Mouse (Mus musculus) forebrain, embryonic 14.5 days (tissue): Measurements from ENCODE around the gene Gm9903. TPM values are rescaled to one million over a fixed set of nuclear protein-coding genes. Genes with fewer than 3 reads are reported as not detected.
A peak's percentile ranks its signal among the peaks of the same experiment; 100 is the strongest.

ENCODE experiments used
- ATAC-seq: fragments of 200-750 bp; cut with Nextera tagmentation; 2 replicates; pipeline ENCODE4 v1.8.0; 2017; ENCODE audit warnings: mild to moderate bottlenecking, moderate library complexity
- DNase-seq: peaks from one replicate; pipeline ENCODE4 v3.0.0-alpha.2; 2015; ENCODE audit warnings: low spot score
- H3K27ac ChIP-seq: fragments of 300-500 bp; sonication (generic); 2 replicates; pipeline ENCODE4 v1.5.1; 2014; ENCODE audit warnings: low read depth, mild to moderate bottlenecking, control low read depth, low read length, moderate library complexity
- H3K27me3 ChIP-seq: fragments of 300-500 bp; sonication (generic); replicated peaks from 2 replicates; pipeline ENCODE4 v1.6.1; 2014; ENCODE audit warnings: low read length, control low read depth, mixed read lengths; ENCODE audit not compliant: control insufficient read depth, insufficient read depth
- H3K36me3 ChIP-seq: fragments of 300-500 bp; sonication (generic); 2 replicates; pipeline ENCODE4 v1.6.1; 2014; ENCODE audit warnings: low read length, control low read depth; ENCODE audit not compliant: control insufficient read depth, insufficient read depth
- H3K4me1 ChIP-seq: fragments of 300-500 bp; sonication (generic); 2 replicates; pipeline ENCODE4 v1.6.1; 2014; ENCODE audit warnings: antibody characterized with exemption, low read length, control low read depth; ENCODE audit not compliant: control insufficient read depth, insufficient read depth
- H3K4me2 ChIP-seq: fragments of 300-500 bp; sonication (generic); 2 replicates; pipeline ENCODE4 v1.6.1; 2014; ENCODE audit warnings: mild to moderate bottlenecking, control low read depth, low read length
- H3K4me3 ChIP-seq: fragments of 300-500 bp; sonication (generic); 2 replicates; pipeline ENCODE4 v1.5.1; 2014; ENCODE audit warnings: low read depth, low read length, control low read depth
- H3K9ac ChIP-seq: fragments of 300-500 bp; sonication (generic); 2 replicates; pipeline ENCODE4 v1.6.1; 2014; ENCODE audit warnings: mild to moderate bottlenecking, low read length, control low read depth, moderate library complexity
- H3K9me3 ChIP-seq: fragments of 300-500 bp; sonication (generic); replicated peaks from 2 replicates; pipeline ENCODE4 v1.6.1; 2016; ENCODE audit warnings: low read length, control low read depth, mixed read lengths; ENCODE audit not compliant: control insufficient read depth
- WGBS: fragments of 180-500 bp; shearing (Covaris S2); extraction: QIAGEN DNeasy Blood & Tissue Kit; methylation state at CpG from one replicate; pipeline ENCODE4 v1.1.7; 2014; 5-methylcytosine and 5-hydroxymethylcytosine counted together
- polyA plus RNA-seq: library from polyadenylated mRNA; unstranded; fragments of >200 nt; fragmentation: Nextera tagmentation; extraction: Ambion mirVana; gene quantifications from 2 replicates; pipeline ENCODE4 v1.2.1, GENCODE M21; 2014

The Gm9903 gene
- polyA plus RNA-seq, 1 experiment from 2014 or later: 0.48 TPM

- H3K27me3 ChIP-seq: no peaks in the 10 kb centered on the region
- H3K9ac ChIP-seq: no peak overlapping the region
- no peak overlapping the region for H3K4me2 ChIP-seq
- peaks cover 56% of the 10 kb centered on the region for H3K36me3 ChIP-seq
- WGBS: 90% methylated on average over 1 of the region's 1 CpGs
- H3K9me3 ChIP-seq: no peaks in the 10 kb centered on the region
- H3K27ac ChIP-seq: no peak overlapping the region
- H3K4me3 ChIP-seq: no peak overlapping the region
- DNase-seq (no peak), ATAC-seq (no peak)
- H3K4me1 ChIP-seq: no peaks in the 10 kb centered on the region
Measured at GRCm38 (mm10) chr5:33609226-33609625, 20.5 kb upstream of the Gm9903 start.

DNA sequence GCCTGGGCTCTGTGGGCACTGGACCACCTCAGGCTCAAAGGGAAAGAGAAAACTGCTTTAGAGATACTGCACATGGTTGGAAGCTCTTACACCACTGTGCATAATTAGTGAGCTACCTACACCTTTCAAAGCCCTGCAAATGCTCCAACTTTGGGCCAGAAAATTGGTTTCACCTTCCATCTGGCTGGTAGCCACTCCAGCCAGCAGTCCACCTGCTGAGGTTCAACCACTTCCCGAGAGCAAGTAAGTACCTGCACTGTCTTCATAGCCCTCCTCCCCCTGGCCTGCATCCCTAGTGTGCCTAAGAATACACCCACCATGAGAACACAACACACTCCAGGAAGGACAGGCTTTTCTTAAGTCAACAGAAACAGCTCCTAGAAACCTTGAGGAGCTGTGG, 17.9 kb upstream of the Gm9903 start:
- no peak overlapping the region for H3K9ac ChIP-seq
- DNase-seq (no peak), ATAC-seq (no peak)
- H3K4me2 ChIP-seq: no peak overlapping the region
- H3K27ac ChIP-seq: no peak overlapping the region
- no peaks in the 10 kb centered on the region for H3K4me1 ChIP-seq
- H3K4me3 ChIP-seq: no peak overlapping the region
- H3K36me3 ChIP-seq: peaks cover 46% of the 10 kb centered on the region
- no peaks in the 10 kb centered on the region for H3K27me3 ChIP-seq
- H3K9me3 ChIP-seq: no peaks in the 10 kb centered on the region
- WGBS: 91% methylated on average over 1 of the region's 1 CpGs

DNA sequence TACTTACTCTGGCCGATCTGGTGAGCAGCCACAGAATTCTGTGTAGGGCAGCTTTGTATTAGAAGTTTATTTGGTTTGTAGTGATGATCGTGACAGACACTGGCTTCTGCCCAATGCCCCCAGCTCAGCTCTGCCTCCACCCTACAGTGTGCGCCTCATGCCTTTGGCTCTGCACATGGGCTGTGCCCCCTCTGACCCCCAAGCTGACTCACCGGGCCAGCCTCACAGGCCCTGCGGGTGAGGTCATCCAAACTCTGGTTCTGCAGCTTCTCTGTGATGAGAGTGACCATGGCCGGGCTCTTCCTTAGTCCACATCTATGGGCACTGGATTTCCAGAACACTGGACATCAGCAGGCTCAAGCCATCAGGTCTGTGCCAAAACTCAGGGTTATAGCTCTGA, 15.3 kb upstream of the Gm9903 start:
- Histone ChIP-seq H3K4me1 (no peaks in the 10 kb centered on the region), H3K27me3 (no peaks in the 10 kb centered on the region), H3K36me3 (peaks cover 29% of the 10 kb centered on the region), H3K27ac (no peak overlapping the region), H3K4me3 (no peak overlapping the region), H3K4me2 (no peak overlapping the region), H3K9me3 (no peaks in the 10 kb centered on the region), H3K9ac (no peak overlapping the region)
- ATAC-seq (no peak), DNase-seq (no peak)
- WGBS: 95% methylated on average over 6 of the region's 6 CpGs

DNA sequence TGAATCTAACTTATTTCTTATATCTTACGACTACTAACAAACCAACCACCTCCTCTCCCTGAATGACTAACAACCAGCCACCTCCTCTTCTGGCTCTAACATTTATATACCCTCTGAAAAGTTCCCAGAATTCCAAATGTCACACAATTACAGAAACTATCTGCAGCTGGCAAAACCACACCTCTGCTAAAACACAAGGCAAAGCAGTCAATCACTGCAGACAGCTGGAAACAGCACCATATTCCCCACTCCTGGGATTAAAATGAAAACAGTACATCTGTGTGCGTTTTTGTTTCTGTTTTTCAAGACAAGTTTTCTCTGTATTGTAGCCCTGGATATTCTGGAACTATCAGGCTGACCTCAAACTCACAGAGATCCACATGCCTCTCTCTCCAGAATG, 7.1 kb upstream of the Gm9903 start:
- Histone ChIP-seq H3K4me3 (no peak overlapping the region), H3K27me3 (no peaks in the 10 kb centered on the region), H3K4me1 (no peaks in the 10 kb centered on the region; the same call in 1 of the 2 replicates), H3K9ac (no peak overlapping the region), H3K27ac (no peak overlapping the region), H3K36me3 (no peaks in the 10 kb centered on the region), H3K9me3 (no peaks in the 10 kb centered on the region), H3K4me2 (no peak overlapping the region)
- ATAC-seq (no peak), DNase-seq (no peak)
- 92% methylated on average over 2 of the region's 2 CpGs for WGBS

DNA sequence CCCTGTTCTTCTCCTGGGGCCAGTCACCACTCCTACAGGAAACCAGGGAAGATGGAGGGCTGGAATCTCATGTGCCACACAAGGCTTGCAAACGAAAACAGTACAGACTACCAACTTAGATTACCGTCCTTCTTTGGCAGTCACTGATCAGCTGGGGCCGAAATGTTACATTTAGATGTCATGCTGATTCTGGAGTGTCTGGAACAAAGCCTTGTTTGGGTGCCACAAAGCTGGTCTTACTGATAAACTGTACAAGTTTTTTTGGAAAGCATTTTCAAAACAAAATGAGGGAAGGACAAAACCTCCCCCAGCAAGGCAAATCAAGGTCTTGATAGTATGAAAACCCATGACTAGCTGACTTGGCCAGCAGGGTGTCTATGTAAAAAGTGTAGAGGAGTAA, 6.0 kb upstream of the Gm9903 start:
- no peaks in the 10 kb centered on the region for H3K27me3 ChIP-seq
- no peak for ATAC-seq
- H3K36me3 ChIP-seq: no peaks in the 10 kb centered on the region
- no peaks in the 10 kb centered on the region for H3K9me3 ChIP-seq
- no peak overlapping the region for H3K4me3 ChIP-seq
- WGBS: 83% methylated on average over 3 of the region's 3 CpGs
- H3K27ac ChIP-seq: no peak overlapping the region
- no peak overlapping the region for H3K9ac ChIP-seq
- no peak overlapping the region for H3K4me2 ChIP-seq
- DNase-seq: no peak
- peaks cover 11% of the 10 kb centered on the region for H3K4me1 ChIP-seq

- Histone ChIP-seq H3K9me3 (no peaks in the 10 kb centered on the region), H3K27me3 (no peaks in the 10 kb centered on the region), H3K36me3 (no peaks in the 10 kb centered on the region), H3K4me2 (peak overlapping the region; percentile 91), H3K4me1 (peaks cover 15% of the 10 kb centered on the region), H3K27ac (no peak overlapping the region), H3K9ac (no peak overlapping the region), H3K4me3 (peak overlapping the region; percentile 71; the same call in 1 of the 2 replicates)
- ATAC-seq (no peak), DNase-seq (no peak)
- 46% methylated on average over 4 of the region's 4 CpGs for WGBS
Measured at GRCm38 (mm10) chr5:33627968-33628367, 1.8 kb upstream of the Gm9903 start.

- no peaks in the 10 kb centered on the region for H3K27me3 ChIP-seq
- WGBS: under 1% methylated on average over 24 of the region's 24 CpGs
- peak overlapping the region; percentile 91 for H3K4me2 ChIP-seq
- H3K27ac ChIP-seq: peak overlapping the region; percentile 79
- H3K9me3 ChIP-seq: no peaks in the 10 kb centered on the region
- ATAC-seq: no peak
- peak overlapping the region; percentile 68 for H3K9ac ChIP-seq
- H3K36me3 ChIP-seq: no peaks in the 10 kb centered on the region
- DNase-seq: peak; percentile 62
- peaks cover 15% of the 10 kb centered on the region for H3K4me1 ChIP-seq
- peak overlapping the region; percentile 71 for H3K4me3 ChIP-seq
Measured at GRCm38 (mm10) chr5:33628820-33629300, 865 bp upstream of the Gm9903 start.

DNA sequence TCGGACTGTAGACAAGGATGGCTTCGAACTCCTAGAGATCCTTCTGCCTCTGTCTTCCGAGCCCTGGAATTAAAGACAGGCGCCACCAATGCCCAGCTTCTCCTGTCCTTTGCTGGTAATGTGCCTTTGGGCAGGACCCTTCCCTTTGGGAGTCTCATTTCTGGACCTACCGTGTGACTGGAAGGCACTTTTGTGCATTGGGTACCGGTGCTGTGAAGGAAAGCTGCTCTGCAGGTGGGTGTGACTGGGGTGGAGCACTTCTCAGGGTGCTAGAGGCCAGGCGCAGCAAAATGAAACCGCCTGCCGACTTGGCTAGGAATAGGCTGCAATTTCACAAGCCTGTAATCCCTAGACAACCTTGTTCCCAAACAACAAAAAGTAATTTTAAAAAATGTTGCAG, 336 bp downstream of the Gm9903 start:
- DNase-seq: peak; percentile 5
- Histone ChIP-seq H3K9me3 (no peaks in the 10 kb centered on the region), H3K36me3 (no peaks in the 10 kb centered on the region), H3K4me1 (peaks cover 15% of the 10 kb centered on the region), H3K27ac (peak overlapping the region; percentile 44; the same call in 1 of the 2 replicates), H3K4me2 (peak overlapping the region; percentile 91), H3K4me3 (peak overlapping the region; percentile 71), H3K27me3 (no peaks in the 10 kb centered on the region), H3K9ac (peak overlapping the region; percentile 66)
- WGBS: 4% methylated on average over 9 of the region's 9 CpGs
- ATAC-seq: peak; percentile 16

DNA sequence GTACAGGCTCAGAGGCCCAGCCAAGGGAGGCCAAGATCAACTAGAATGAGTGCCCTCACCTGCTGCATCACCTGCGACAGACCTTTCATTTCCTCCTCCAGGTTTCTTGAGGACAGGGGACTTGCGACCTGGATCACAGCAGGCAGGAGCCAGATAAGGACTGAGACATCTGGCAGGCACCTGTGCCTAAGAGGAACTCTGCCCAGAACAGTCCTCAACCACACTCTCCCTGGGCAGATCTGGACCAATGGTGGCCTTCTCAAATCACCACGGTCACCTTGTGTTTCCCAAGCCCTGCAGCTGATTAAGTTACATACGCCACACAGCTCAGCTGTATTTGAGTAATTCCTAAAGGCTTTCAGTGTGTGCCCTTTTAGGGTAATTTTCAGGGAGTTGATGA, 890 bp downstream of the Gm9903 start:
- no peaks in the 10 kb centered on the region for H3K36me3 ChIP-seq
- peak overlapping the region; percentile 66; the same call in 1 of the 2 replicates for H3K9ac ChIP-seq
- H3K9me3 ChIP-seq: no peaks in the 10 kb centered on the region
- H3K4me2 ChIP-seq: peak overlapping the region; percentile 91
- peaks cover 15% of the 10 kb centered on the region for H3K4me1 ChIP-seq
- DNase-seq (no peak), ATAC-seq (no peak)
- no peaks in the 10 kb centered on the region for H3K27me3 ChIP-seq
- H3K27ac ChIP-seq: no peak overlapping the region
- 75% methylated on average over 4 of the region's 4 CpGs for WGBS
- peak overlapping the region; percentile 71 for H3K4me3 ChIP-seq
